9 mouse cellular contexts compared by ENCODE assay signal in the genomic region with DNA sequence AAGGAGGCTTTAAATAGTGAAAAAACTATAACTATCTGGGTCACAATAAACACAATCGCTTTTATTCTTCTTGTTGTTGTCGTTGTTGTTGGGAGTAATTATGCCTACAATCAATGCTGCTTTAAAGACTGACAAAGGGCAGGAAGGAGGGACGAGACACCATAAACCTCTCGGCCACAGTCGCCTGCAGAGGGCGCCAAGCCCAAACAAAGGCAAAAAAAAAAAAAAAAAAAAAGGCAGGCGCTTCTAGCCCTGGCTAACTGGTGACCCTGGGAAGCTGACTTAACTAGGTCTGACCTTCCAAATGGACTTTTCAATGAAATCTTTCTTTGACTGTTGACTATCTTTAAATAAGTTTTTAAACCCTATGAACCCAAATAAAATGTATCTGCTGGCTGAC.
A peak's percentile ranks its signal among the peaks of the same experiment; 100 is the strongest.
DNase-seq lines count a peak whose midpoint lies in the region; TF ChIP-seq lines count a peak whose summit lies in the region.
"Had no signal": no experiment of that assay in that cellular context is flagged by ENCODE, and none has a peak within 500 bp of the region (broad histone marks: within the 10 kb centered on the region; RNA-seq: fewer than 3 reads in every experiment).

No protein-coding gene starts in this region.

- H3K36me3 ChIP-seq in ES-E14 (ENCODE audit: control insufficient read depth, insufficient read depth, low read length, poor library complexity, severe bottlenecking): no peaks in the 10 kb centered on the region

- no peak overlapping the region for H3K27ac ChIP-seq in layer of hippocampus, adult 2 months
- no peak overlapping the region for H3K27ac ChIP-seq in ES-E14 (ENCODE audit: insufficient read depth, low read depth, low read length, poor library complexity, severe bottlenecking)
- H3K27ac ChIP-seq: macrophage had no signal

- no peak overlapping the region for H3K4me3 ChIP-seq in layer of hippocampus, adult 2 months
- H3K4me3 ChIP-seq in ES-E14 (ENCODE audit: insufficient read depth in 1 of 2, low read depth in 1 of 2, low read length in 2 of 2, poor library complexity in 1 of 2, severe bottlenecking in 1 of 2): no peak overlapping the region

- peaks cover 0 to 5% of the 10 kb centered on the region in 2 experiments; a peak in 1 of 4 replicates for H3K4me1 ChIP-seq in ES-E14 (ENCODE audit: control insufficient read depth in 2 of 2, insufficient read depth in 2 of 2, low read length in 2 of 2, poor library complexity in 1 of 2)

- peak; percentile 26 for DNase-seq in adrenal gland, adult 2 months
- DNase-seq in adrenal gland, postnatal 4 days (ENCODE audit: low spot score in 2 of 2): no peak
- DNase-seq in layer of hippocampus, adult 2 months (ENCODE audit: low spot score in 2 of 2): peak in 1 of 2 experiments; percentile 36
- no peak for DNase-seq in layer of hippocampus, postnatal 14 days (ENCODE audit: low spot score in 2 of 2)
- DNase-seq in ES-E14 (ENCODE audit: low read depth, low spot score): no peak
- peak; percentile 59 for DNase-seq in embryo, embryonic 10.5 days (ENCODE audit: low spot score)
- DNase-seq in mesoderm, embryonic 11.5 days (ENCODE audit: low read depth, low spot score): peak; percentile 44
- no peak for DNase-seq in left cerebral cortex, postnatal 36 days (ENCODE audit: low spot score in 2 of 2)

- intact Hi-C loops in left cerebral cortex, postnatal 36 days (cut with DNase I): loop anchor here (5.0 to 10.0 kb wide), 3 partner anchors 89 to 412 kb away; partner anchors contain the start of gene Cdc14a

- H3K9me3 ChIP-seq in ES-E14 (ENCODE audit: control insufficient read depth, insufficient read depth, low read depth, low read length): no peaks in the 10 kb centered on the region

- TF ChIP-seq CTCF in layer of hippocampus, adult 2 months (conservative IDR thresholded peaks at IDR 0.05): peak; percentile 80

- H3K9ac ChIP-seq in ES-E14 (ENCODE audit: insufficient read depth, low read depth, low read length, poor library complexity, severe bottlenecking): no peak overlapping the region

- in situ Hi-C loops in ES-E14 (cut with MboI; ENCODE audit: low sequenced_read_pairs in 2 of 2, unreplicated experiment in 2 of 2): no loop called here

TF ChIP-seq in ES-E14, 5 proteins besides CTCF, POLR2A, EP300 and RAD21:
- no peak for TF ChIP-seq CHD2 (IDR thresholded peaks at IDR 0.05; ENCODE audit: low read depth, low read length)
- TF ChIP-seq ZNF384 (IDR thresholded peaks at IDR 0.05; ENCODE audit: low read depth, low read length): peak; percentile 100
- no peak for TF ChIP-seq HCFC1 (IDR thresholded peaks at IDR 0.05; ENCODE audit: borderline replicate concordance, insufficient read depth, low read length)
- 0 out of 2 replicates have a peak, but pooled peaks have one; percentile 30 for TF ChIP-seq MAFK (IDR thresholded peaks at IDR 0.05; ENCODE audit: insufficient read depth, low read depth, low read length)
- TF ChIP-seq ZC3H11A (IDR thresholded peaks at IDR 0.05; ENCODE audit: borderline replicate concordance, low read depth, low read length): no peak

Comparison
In these comparisons a context has a peak if more than half of its experiments do, and no peak if none do; other contexts are left out.
1. DNase-seq: peak in adrenal gland, adult 2 months (single experiment), embryo, embryonic 10.5 days (single experiment) and mesoderm, embryonic 11.5 days (single experiment); none in adrenal gland, postnatal 4 days (0 of 2), layer of hippocampus, postnatal 14 days (0 of 2), ES-E14 (single experiment) and left cerebral cortex, postnatal 36 days (0 of 2).